Mouse (Mus musculus) megakaryocyte, embryonic 14.5 days (primary cell): ENCODE measurements around the gene Abce1. TPM values are rescaled to one million over a fixed set of nuclear protein-coding genes. Genes with fewer than 3 reads are reported as not detected.

Source experiments
- H3K27me3 ChIP-seq: replicated peaks from 2 replicates; pipeline ENCODE3; 2012; ENCODE audit warnings: inconsistent platforms
- H3K36me3 ChIP-seq: replicated peaks from 2 replicates; pipeline ENCODE3; 2012; ENCODE audit warnings: low read length, inconsistent platforms, mixed read lengths
- H3K4me1 ChIP-seq: 2 replicates; pipeline ENCODE4 v1.6.1; 2012; ENCODE audit warnings: inconsistent platforms
- H3K4me3 ChIP-seq: replicated peaks from 2 replicates; pipeline ENCODE3; 2012; ENCODE audit warnings: moderate library complexity, mild to moderate bottlenecking, inconsistent platforms
- H3K9me3 ChIP-seq: 2 replicates; pipeline ENCODE4 v1.6.1; 2012; ENCODE audit warnings: inconsistent platforms
- FLI1 ChIP-seq: IDR thresholded peaks from 2 replicates; pipeline ENCODE4 v1.6.1; 2012; ENCODE audit warnings: low read length, inconsistent platforms, mixed read lengths
- GATA1 ChIP-seq: IDR thresholded peaks from 3 replicates; pipeline ENCODE4 v1.6.1; 2012; ENCODE audit warnings: mixed read lengths, low read length, inconsistent platforms, borderline replicate concordance
- polyA plus RNA-seq: library from polyadenylated mRNA; stranded (reverse); fragments of >175 nt; gene quantifications from 2 replicates; pipeline ENCODE4 v1.2.3, GENCODE M21; 2012; ENCODE audit warnings: low replicate concordance; ENCODE audit not compliant: insufficient read depth

Abce1 gene
- polyA plus RNA-seq = 0.86 and 6.5 TPM in 2 replicates

DNA sequence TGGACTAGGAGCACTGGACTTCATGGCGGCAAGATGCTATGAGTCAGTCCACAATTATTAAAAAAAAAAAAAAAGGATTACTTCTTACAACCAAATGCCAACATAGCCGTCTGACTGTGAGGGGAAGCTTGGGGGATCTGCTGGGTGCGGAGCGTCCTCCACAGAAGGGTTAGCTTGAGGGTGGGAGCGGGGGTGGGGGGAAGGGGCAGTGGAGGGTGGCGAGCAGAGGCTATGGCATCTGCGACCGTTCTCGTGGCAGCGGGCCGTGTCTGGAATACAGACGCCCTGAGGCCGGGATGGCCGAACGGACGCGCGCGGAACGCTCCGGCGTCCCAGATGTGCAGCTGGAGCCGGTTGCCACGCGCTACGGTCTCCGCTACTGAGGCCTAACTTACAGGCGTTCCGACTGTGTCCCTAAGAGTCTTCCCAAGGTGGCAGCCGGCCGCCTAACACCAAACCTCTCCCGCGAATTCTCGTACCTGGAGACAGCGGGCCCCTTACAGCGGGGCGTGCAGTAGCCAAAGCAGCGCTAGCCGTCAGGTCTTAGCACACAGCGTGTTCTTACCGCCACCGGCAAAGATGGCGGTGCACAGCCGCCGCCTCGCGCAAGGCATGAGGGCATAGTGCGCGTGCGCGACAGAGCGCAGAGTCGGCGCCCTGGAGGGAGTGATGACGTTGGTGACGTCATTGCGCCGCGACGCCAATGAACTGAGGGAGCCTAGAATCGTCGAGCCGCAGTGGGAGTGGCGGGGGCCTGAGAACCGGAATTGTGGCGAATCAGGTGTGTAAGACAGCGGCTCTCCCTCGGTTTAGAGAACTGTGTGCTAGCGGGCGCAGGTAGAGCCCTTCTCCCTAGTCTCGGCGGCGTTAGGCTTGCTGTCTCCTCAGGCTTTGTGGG is at the start of gene Abce1, which contains the start of gene Anapc10:
TSS of gene Abce1 (minus strand) at position 677 of the 898 bp plus-strand sequence.
TSS of gene Anapc10 (plus strand) at position 757 of the 898 bp plus-strand sequence.
- TF ChIP-seq GATA1 (no peak), FLI1 (no peak)
- peaks cover 12% of the 10 kb centered on the region; the same call in 1 of the 2 replicates for H3K4me1 ChIP-seq
- no peaks in the 10 kb centered on the region for H3K9me3 ChIP-seq
- H3K4me3 ChIP-seq = peak within 1 kb of the TSS; percentile 98
- no peaks in the 10 kb centered on the region for H3K27me3 ChIP-seq
- peaks cover 40% of the 10 kb centered on the region for H3K36me3 ChIP-seq

DNA sequence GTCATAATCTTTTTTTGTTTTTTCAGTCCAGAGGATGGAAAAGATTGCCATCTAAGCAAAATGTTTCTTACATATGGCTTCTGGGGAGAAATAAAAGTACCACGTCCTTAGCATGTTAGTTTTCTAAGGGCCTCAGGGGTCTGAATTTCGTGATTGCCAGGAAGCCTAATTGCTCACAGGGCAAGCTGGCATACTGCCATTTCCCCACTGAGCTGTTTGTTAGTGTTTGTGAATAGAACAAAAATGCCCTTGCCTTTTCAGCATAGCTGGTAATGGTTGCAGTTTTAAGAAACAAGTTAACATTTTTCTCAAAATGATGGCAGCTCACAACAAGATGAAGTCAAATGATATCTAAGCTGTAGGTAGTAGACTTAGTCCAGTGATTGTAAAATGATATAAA is 38.8 kb upstream of the Abce1 start:
- Histone ChIP-seq H3K4me3 (no peak overlapping the region), H3K27me3 (no peaks in the 10 kb centered on the region), H3K9me3 (no peaks in the 10 kb centered on the region), H3K36me3 (peaks cover 25% of the 10 kb centered on the region), H3K4me1 (no peaks in the 10 kb centered on the region)
- TF ChIP-seq FLI1 = no peak

DNA sequence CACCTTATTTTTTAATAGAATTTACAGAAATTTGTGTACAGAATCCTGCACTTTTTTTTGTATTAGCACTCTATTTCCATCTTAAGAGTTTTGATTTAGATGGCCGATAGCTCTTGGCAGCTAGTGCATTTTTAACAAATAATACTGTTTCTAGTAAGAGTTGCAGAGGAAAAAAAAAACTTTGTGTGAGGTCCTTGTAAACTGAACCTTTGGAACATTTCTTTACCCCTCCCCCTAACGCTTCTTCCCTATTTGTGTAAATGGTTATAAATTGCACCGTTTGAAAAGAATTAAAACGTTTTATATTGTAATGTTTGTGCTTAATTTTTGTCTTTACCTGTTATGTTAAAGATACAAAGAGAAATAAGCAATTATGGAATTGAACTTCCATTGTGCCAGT is 37.1 kb upstream of the Abce1 start:
- no peaks in the 10 kb centered on the region for H3K9me3 ChIP-seq
- H3K4me3 ChIP-seq = no peak overlapping the region
- H3K36me3 ChIP-seq = peaks cover 34% of the 10 kb centered on the region
- H3K27me3 ChIP-seq = no peaks in the 10 kb centered on the region
- no peak for TF ChIP-seq FLI1
- TF ChIP-seq GATA1 = no peak
- H3K4me1 ChIP-seq = no peaks in the 10 kb centered on the region

DNA sequence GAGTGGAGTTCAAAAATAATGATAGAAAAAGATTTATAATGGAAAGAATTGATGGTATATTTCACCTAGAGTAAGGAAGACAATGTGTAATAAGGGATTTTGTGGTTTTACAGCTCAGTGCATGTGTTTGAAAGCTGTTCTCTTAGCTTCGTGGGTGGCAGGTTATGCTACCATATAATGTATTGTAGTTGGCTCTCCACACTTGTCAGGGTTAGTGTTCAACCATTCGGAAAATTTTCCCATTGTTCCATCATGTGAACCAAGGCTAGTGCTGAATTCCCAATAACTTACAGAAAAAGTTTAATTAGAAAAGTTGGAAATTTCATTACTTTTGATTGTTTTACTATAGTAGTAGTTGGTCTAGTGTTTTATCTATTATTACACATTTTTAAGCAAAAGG is 36.6 kb upstream of the Abce1 start:
- Histone ChIP-seq H3K4me1 (no peaks in the 10 kb centered on the region), H3K27me3 (no peaks in the 10 kb centered on the region), H3K9me3 (no peaks in the 10 kb centered on the region), H3K4me3 (no peak overlapping the region), H3K36me3 (peaks cover 33% of the 10 kb centered on the region)
- no peak for TF ChIP-seq GATA1
- TF ChIP-seq FLI1 = no peak

DNA sequence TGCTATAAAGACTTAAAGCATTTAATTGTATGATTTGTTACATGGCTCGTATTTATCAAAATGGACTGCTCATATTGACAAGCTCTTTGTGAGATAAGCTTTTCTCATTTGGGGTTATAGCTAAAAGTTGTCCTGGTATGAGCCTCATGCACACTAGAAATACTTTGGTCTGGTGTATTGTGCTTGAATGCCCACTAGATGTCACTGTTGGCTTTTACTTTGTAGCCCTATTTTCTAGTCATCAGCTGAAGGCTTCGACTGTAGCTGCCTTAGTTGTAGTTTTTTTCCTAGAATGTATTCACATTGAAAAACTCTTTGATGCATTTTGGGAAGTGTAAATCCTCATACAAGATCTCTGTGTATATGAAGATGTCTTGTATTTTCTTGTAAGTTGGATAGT is 22.8 kb upstream of the Abce1 start:
- Histone ChIP-seq H3K4me1 (peaks cover 44% of the 10 kb centered on the region), H3K9me3 (no peaks in the 10 kb centered on the region), H3K27me3 (no peaks in the 10 kb centered on the region), H3K36me3 (peaks cover 35% of the 10 kb centered on the region), H3K4me3 (no peak overlapping the region)
- no peak for TF ChIP-seq GATA1
- TF ChIP-seq FLI1 = no peak

DNA sequence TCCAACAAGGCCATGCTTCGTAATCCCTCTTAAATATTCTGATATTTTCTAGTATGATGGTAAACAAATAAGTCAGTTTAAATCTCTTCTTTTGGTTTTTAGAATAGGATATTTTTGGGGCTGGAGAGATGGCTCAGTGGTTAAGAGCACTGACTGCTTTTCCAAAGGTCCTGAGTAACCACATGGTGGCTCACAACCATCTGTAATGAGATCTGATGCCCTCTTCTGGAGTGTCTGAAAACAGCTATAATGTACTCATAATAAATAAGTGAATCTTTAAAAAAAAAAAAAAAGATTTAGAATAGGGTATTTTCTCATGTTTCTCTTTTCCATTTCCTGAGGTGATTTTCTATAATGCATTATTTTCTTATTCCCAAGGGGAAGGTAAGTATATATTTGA is 16.4 kb upstream of the Abce1 start:
- Histone ChIP-seq H3K4me1 (peaks cover 51% of the 10 kb centered on the region), H3K4me3 (no peak overlapping the region), H3K36me3 (peaks cover 49% of the 10 kb centered on the region), H3K27me3 (no peaks in the 10 kb centered on the region), H3K9me3 (no peaks in the 10 kb centered on the region)
- TF ChIP-seq GATA1 (no peak), FLI1 (no peak)

DNA sequence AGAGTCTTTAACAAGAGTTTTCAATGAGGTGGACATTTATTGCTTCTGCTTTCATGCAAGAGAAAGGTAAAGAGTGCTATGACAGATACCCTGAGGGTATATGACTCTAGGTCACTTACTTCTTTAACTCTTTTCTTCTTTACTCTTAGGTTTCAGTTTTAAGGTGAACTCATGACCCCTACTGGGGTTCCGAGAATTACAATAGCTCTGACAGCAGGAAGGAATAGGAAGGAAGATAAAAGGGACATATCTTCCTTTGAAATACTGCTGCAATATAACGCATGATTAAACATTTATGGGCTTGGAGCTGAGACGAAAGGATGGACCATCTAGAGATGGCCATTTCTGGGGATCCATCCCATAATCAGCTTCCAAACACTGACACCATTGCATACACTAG is 13.0 kb upstream of the Abce1 start:
- TF ChIP-seq FLI1 (no peak), GATA1 (no peak)
- no peaks in the 10 kb centered on the region for H3K9me3 ChIP-seq
- no peaks in the 10 kb centered on the region for H3K27me3 ChIP-seq
- no peak overlapping the region for H3K4me3 ChIP-seq
- peaks cover 35% of the 10 kb centered on the region for H3K4me1 ChIP-seq
- H3K36me3 ChIP-seq = peaks cover 66% of the 10 kb centered on the region

DNA sequence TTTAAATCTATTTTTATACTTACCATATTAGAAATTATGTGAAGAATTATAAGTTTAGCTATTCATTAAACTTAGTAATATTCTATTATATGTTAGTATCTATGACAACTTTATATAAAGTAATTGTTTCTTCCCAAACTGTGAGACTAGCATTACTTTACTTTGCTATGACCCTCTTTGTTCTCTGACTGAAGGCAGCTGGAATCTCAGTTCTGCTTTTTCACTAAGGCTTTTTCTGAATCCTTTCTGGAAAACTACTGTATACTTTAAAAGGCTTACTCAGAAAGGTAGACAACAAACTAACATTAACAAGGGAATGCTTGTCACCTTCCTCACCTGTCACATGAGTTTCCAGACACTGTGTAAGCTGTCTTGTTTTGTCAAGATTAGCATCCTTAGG is 11.8 kb upstream of the Abce1 start:
- Histone ChIP-seq H3K36me3 (peaks cover 70% of the 10 kb centered on the region), H3K4me3 (no peak overlapping the region), H3K9me3 (no peaks in the 10 kb centered on the region), H3K27me3 (no peaks in the 10 kb centered on the region), H3K4me1 (peaks cover 33% of the 10 kb centered on the region)
- no peak for TF ChIP-seq FLI1
- TF ChIP-seq GATA1 = no peak

DNA sequence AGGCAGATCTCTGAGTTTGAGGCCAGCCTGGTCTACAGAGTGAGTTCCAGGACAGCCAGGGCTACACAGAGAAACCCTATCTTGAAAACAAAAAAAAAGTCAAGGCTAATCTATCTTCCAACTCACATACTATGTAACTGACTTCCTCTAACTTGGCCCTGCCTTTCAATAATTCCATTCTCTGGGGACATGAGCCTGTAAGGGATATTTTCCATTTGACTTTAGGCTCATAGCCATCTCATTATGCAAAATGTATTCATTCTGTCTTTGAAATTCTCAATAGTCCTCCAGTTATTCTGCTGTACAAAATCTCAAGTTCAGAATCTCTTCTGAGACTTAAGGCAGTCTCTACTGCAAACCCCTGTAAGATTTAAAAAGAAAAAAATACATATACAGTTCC is 10.0 kb upstream of the Abce1 start:
- Histone ChIP-seq H3K9me3 (no peaks in the 10 kb centered on the region), H3K4me1 (peaks cover 30% of the 10 kb centered on the region), H3K4me3 (no peak overlapping the region), H3K36me3 (peaks cover 74% of the 10 kb centered on the region), H3K27me3 (no peaks in the 10 kb centered on the region)
- TF ChIP-seq GATA1 (no peak), FLI1 (no peak)

DNA sequence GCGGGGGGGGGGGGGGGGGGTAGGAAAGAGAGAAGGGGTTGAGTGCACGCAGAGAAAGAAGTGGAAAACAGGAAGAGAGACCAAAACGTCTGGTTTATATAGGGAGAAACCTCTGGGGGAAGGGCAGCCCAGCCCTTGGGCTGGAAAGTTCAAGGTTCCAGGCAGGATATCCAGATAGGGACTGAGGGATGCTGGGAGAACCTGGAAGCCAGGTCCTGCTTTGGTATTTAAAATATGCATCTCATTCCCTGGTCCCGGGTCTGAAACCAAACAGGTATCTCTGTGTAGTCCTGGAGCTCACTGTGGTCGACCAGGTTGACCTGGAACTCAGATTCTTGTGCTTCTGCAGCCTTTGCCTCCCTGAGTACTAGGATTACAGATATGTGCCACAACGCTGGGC is 1.1 kb upstream of the Abce1 start:
- Histone ChIP-seq H3K4me3 (peak overlapping the region; percentile 98), H3K27me3 (no peaks in the 10 kb centered on the region), H3K36me3 (peaks cover 39% of the 10 kb centered on the region), H3K9me3 (no peaks in the 10 kb centered on the region), H3K4me1 (peaks cover 12% of the 10 kb centered on the region; the same call in 1 of the 2 replicates)
- no peak for TF ChIP-seq GATA1
- TF ChIP-seq FLI1 = no peak
